Comparison of ENCODE assay signal across 15 mouse cellular contexts in the genomic region with DNA sequence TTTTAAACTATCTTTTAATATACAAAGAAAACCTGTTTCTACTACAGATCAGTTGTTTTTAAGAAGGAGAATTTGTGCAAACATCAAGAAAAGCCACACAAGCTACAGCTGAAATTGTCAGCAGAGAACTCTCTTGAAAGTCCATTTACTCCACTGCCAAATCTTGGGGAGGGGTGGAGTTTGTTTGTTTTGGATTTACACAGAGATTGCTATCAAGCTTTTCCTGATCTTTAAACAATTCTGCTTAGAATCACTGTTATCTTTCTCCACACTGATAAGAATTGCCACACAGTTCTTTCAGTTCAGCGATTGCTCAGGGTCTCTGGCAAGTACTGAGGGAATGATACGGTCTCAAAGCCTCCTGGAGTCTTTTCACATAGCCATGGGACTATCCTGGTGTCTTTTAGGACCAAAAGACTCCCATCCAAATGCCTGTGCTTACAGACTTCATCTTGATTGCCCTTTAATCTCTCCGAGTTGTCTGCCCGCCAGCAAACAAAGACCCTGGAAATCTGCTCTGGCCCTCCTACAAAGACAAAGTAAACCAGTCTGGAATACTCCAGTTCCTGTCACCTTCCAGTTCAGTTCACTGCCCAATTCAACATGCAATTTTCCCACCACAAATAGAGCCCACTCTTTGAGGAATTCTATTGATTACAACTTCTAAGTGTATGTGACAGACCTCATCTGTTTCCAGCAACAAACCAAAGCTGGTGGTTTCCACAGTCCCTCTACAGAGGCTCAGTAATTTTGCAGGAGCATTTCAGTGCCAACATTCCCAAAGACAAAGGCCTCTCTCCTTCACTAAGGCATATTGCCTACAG. TPM values are rescaled to one million over a fixed set of nuclear protein-coding genes. Genes with fewer than 3 reads are reported as not detected.
DNase-seq lines count a peak whose midpoint lies in the region; ATAC-seq and TF ChIP-seq lines count a peak whose summit lies in the region.
"Had no signal": no experiment of that assay in that cellular context is flagged by ENCODE, and none has a peak within 500 bp of the region (broad histone marks: within the 10 kb centered on the region; RNA-seq: fewer than 3 reads in every experiment).

No protein-coding gene starts in this region.

- no peak overlapping the region for H3K4me2 ChIP-seq in embryonic facial prominence, embryonic 14.5 days (ENCODE audit: low read depth, low read length)
- H3K4me2 ChIP-seq in hindbrain, embryonic 14.5 days (replicated peaks) = no peak overlapping the region
- H3K4me2 ChIP-seq in midbrain, postnatal 0 days (ENCODE audit: low read depth, low read length, poor library complexity, severe bottlenecking) = no peak overlapping the region
- H3K4me2 ChIP-seq: embryonic facial prominence, embryonic 13.5 days had no signal

- peak overlapping the region; percentile 28; the same call in 1 of the 2 replicates for H3K27ac ChIP-seq in embryonic facial prominence, embryonic 14.5 days (replicated peaks; ENCODE audit: low read depth, low read length)
- no peak overlapping the region for H3K27ac ChIP-seq in embryonic facial prominence, embryonic 10.5 days (replicated peaks)
- no peak overlapping the region for H3K27ac ChIP-seq in hindbrain, embryonic 14.5 days
- no peak overlapping the region for H3K27ac ChIP-seq in midbrain, postnatal 0 days (ENCODE audit: low read depth, low read length)
- H3K27ac ChIP-seq: embryonic facial prominence, embryonic 13.5 days; heart, embryonic 13.5 days; layer of hippocampus, adult 2 months had no signal

- peak; percentile 12 for DNase-seq in embryonic facial prominence, embryonic 14.5 days (ENCODE audit: low spot score)
- no peak for DNase-seq in embryonic facial prominence, embryonic 10.5 days (ENCODE audit: low spot score)
- peak; percentile 85 for DNase-seq in brain, embryonic 14.5 days (ENCODE audit: low read depth)
- no peak for DNase-seq in hindbrain, embryonic 14.5 days (ENCODE audit: low spot score)
- peak; percentile 5 for DNase-seq in midbrain, postnatal 0 days (ENCODE audit: low spot score)
- DNase-seq in cerebellum, postnatal 4 days (ENCODE audit: low spot score in 2 of 2) = no peak
- DNase-seq in left cerebral cortex, adult 8-10 months (ENCODE audit: low spot score in 2 of 2) = no peak
- no peak for DNase-seq in cerebellum, postnatal 25 days
- DNase-seq: adrenal gland, adult 2 months; cerebellum, adult 11 months; kidney, adult 18-20 months had no signal

- peaks cover 18% of the 10 kb centered on the region for H3K27me3 ChIP-seq in embryonic facial prominence, embryonic 14.5 days (replicated peaks; ENCODE audit: control insufficient read depth, insufficient read depth, low read length)
- peaks cover 90% of the 10 kb centered on the region for H3K27me3 ChIP-seq in embryonic facial prominence, embryonic 10.5 days (replicated peaks; ENCODE audit: low read depth, poor library complexity, severe bottlenecking)
- H3K27me3 ChIP-seq in hindbrain, embryonic 14.5 days (ENCODE audit: control insufficient read depth, insufficient read depth, low read length) = peaks cover 68% of the 10 kb centered on the region
- peaks cover 13% of the 10 kb centered on the region; the same call in 1 of the 2 replicates for H3K27me3 ChIP-seq in midbrain, postnatal 0 days (ENCODE audit: insufficient read depth, low read length)

- no peak for TF ChIP-seq CTCF in brain, embryonic 14.5 days (IDR thresholded peaks at IDR 0.05; ENCODE audit: borderline replicate concordance, extremely low read depth, insufficient read depth, insufficient read length)
- TF ChIP-seq CTCF in midbrain, postnatal 0 days (IDR thresholded peaks at IDR 0.05) = no peak

- TF ChIP-seq POLR2A in brain, embryonic 14.5 days (IDR thresholded peaks at IDR 0.05; ENCODE audit: borderline replicate concordance, extremely low read depth, insufficient read depth, insufficient read length, poor library complexity, severe bottlenecking) = no peak

- H3K36me3 ChIP-seq in embryonic facial prominence, embryonic 14.5 days (ENCODE audit: control insufficient read depth, insufficient read depth, low read length) = no peaks in the 10 kb centered on the region
- no peaks in the 10 kb centered on the region for H3K36me3 ChIP-seq in embryonic facial prominence, embryonic 10.5 days (replicated peaks)
- no peaks in the 10 kb centered on the region for H3K36me3 ChIP-seq in hindbrain, embryonic 14.5 days (replicated peaks; ENCODE audit: control insufficient read depth, insufficient read depth)
- no peaks in the 10 kb centered on the region for H3K36me3 ChIP-seq in midbrain, postnatal 0 days (ENCODE audit: insufficient read depth, low read length)
- H3K36me3 ChIP-seq: embryonic facial prominence, embryonic 13.5 days; heart, embryonic 13.5 days had no signal

- no peak overlapping the region for H3K4me3 ChIP-seq in embryonic facial prominence, embryonic 14.5 days (ENCODE audit: low read depth, low read length)
- H3K4me3 ChIP-seq in embryonic facial prominence, embryonic 10.5 days = no peak overlapping the region
- no peak overlapping the region for H3K4me3 ChIP-seq in hindbrain, embryonic 14.5 days (replicated peaks; ENCODE audit: low read length)
- H3K4me3 ChIP-seq in midbrain, postnatal 0 days (ENCODE audit: low read depth, low read length) = no peak overlapping the region
- H3K4me3 ChIP-seq: embryonic facial prominence, embryonic 13.5 days; layer of hippocampus, adult 2 months had no signal

- no peaks in the 10 kb centered on the region for H3K9me3 ChIP-seq in embryonic facial prominence, embryonic 14.5 days (ENCODE audit: control insufficient read depth, low read length)
- no peaks in the 10 kb centered on the region for H3K9me3 ChIP-seq in embryonic facial prominence, embryonic 10.5 days
- no peaks in the 10 kb centered on the region for H3K9me3 ChIP-seq in hindbrain, embryonic 14.5 days (ENCODE audit: control insufficient read depth, low read length)
- H3K9me3 ChIP-seq in midbrain, postnatal 0 days (ENCODE audit: low read length) = no peaks in the 10 kb centered on the region
- H3K9me3 ChIP-seq: embryonic facial prominence, embryonic 13.5 days; heart, embryonic 13.5 days had no signal

- ATAC-seq in embryonic facial prominence, embryonic 14.5 days (ENCODE audit: low read depth) = no peak
- peak; percentile 70; the same call in 1 of the 2 replicates for ATAC-seq in hindbrain, embryonic 14.5 days (ENCODE audit: low FRiP score)
- no peak; the same call in 1 of the 2 replicates for ATAC-seq in midbrain, postnatal 0 days (ENCODE audit: low FRiP score)

- WGBS in embryonic facial prominence, embryonic 14.5 days = 49% methylated on average over 4 of the region's 4 CpGs
- WGBS in embryonic facial prominence, embryonic 10.5 days = 50% methylated on average over 4 of the region's 4 CpGs
- WGBS in hindbrain, embryonic 14.5 days = 34% methylated on average over 4 of the region's 4 CpGs
- 26% methylated on average over 4 of the region's 4 CpGs for WGBS in midbrain, postnatal 0 days

- no peak overlapping the region for H3K9ac ChIP-seq in embryonic facial prominence, embryonic 14.5 days (ENCODE audit: low read depth, low read length)
- H3K9ac ChIP-seq in hindbrain, embryonic 14.5 days = no peak overlapping the region
- no peak overlapping the region for H3K9ac ChIP-seq in midbrain, postnatal 0 days (replicated peaks; ENCODE audit: low read length, poor library complexity, severe bottlenecking)
- H3K9ac ChIP-seq: embryonic facial prominence, embryonic 13.5 days; heart, embryonic 13.5 days had no signal

- H3K4me1 ChIP-seq in embryonic facial prominence, embryonic 14.5 days (ENCODE audit: control insufficient read depth, insufficient read depth, low read length) = no peaks in the 10 kb centered on the region
- H3K4me1 ChIP-seq in embryonic facial prominence, embryonic 10.5 days = 0 out of 2 replicates have a peak, but pooled peaks cover 12% of the 10 kb centered on the region
- no peaks in the 10 kb centered on the region for H3K4me1 ChIP-seq in hindbrain, embryonic 14.5 days (replicated peaks; ENCODE audit: control insufficient read depth, insufficient read depth, low read length)
- no peaks in the 10 kb centered on the region for H3K4me1 ChIP-seq in midbrain, postnatal 0 days (ENCODE audit: insufficient read depth, low read length)
- H3K4me1 ChIP-seq: heart, embryonic 13.5 days had no signal

RNA-seq across cellular contexts. Expression of gene Cdx4, which starts 34.1 kb away (rescaled TPM):
- not detected in 2 replicates for polyA plus RNA-seq in embryonic facial prominence, embryonic 14.5 days (2014; fragmentation: Nextera tagmentation; extraction: Ambion mirVana)
- polyA plus RNA-seq in embryonic facial prominence, embryonic 10.5 days (2016; fragmentation: Nextera tagmentation; extraction: Ambion mirVana) = not detected in 2 replicates
- not detected in 2 replicates for polyA plus RNA-seq in brain, embryonic 14.5 days (2012; rRNA removed)
- not detected in 2 replicates for polyA plus RNA-seq in hindbrain, embryonic 14.5 days (2014; fragmentation: Nextera tagmentation; extraction: Ambion mirVana)
- not detected in 2 replicates for total RNA-seq in midbrain, postnatal 0 days (2014; rRNA removed)
- not detected in 2 replicates for polyA plus RNA-seq in midbrain, postnatal 0 days (2015; fragmentation: Nextera tagmentation; extraction: Ambion mirVana)
- not detected for total RNA-seq in left cerebral cortex, adult 8-10 months (2022)
- total RNA-seq: adrenal gland, adult 2 months; layer of hippocampus, adult 2 months; left cerebral cortex, postnatal 36 days had no signal
- polyA plus RNA-seq: embryonic facial prominence, embryonic 13.5 days; heart, embryonic 13.5 days had no signal

Comparison
In these comparisons a context has a peak if more than half of its experiments do, and no peak if none do; other contexts are left out.
1. DNase-seq: peak in embryonic facial prominence, embryonic 14.5 days (single experiment), brain, embryonic 14.5 days (single experiment) and midbrain, postnatal 0 days (single experiment); none in embryonic facial prominence, embryonic 10.5 days (single experiment), hindbrain, embryonic 14.5 days (single experiment), cerebellum, postnatal 4 days (0 of 2), left cerebral cortex, adult 8-10 months (0 of 2) and cerebellum, postnatal 25 days (0 of 2).